Mouse (Mus musculus): ENCODE measurements around the gene Adamts17. TPM values are rescaled to one million over a fixed set of nuclear protein-coding genes. Genes with fewer than 3 reads are reported as not detected.

The Adamts17 gene
- total RNA-seq, 2 experiments from 2014 or later = 0.44 to 0.56 TPM

DNA sequence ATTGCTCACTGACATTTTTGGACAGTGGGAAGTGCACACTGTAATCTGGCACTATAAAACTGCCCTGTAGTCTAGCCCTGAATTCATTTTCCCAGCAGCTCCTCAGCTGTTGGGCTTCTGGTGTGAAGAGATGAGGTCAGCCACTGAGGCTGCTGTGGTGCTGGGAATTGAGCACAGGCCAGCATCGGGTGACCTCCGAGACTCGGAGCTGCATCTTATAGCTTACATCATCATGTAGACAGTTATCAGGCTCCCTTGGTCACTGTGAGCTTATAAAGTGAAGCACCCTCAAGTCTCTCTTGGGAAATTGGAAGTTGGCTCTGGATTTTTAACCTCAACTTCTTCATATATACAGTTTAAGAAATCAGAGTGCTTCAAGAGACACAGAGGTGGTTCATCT is 84.1 kb downstream of the Adamts17 start:
- no peak for DNase-seq
- intact Hi-C loops (cut with DNase I) = no loop called here

DNA sequence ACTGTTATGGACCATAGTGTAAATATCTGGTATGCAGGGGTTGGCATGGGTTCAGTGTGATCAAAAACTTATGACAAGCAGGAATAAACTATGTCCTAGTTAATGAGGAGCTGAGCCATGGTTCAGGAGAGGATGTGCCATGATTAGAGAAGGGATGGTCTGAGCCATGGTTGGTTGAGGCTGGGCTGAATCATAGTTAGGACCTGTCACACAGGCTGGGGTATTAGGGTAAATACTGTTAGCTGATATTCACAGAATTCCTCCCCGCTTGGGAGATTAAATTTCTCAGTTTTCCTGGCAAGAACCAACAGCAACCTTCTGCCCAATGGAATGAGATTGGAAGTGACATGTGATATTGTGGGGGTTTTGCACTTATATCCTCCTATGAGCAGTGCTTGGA is 84.6 kb downstream of the Adamts17 start:
- intact Hi-C loops (cut with DNase I) = no loop called here
- no peak for DNase-seq

DNA sequence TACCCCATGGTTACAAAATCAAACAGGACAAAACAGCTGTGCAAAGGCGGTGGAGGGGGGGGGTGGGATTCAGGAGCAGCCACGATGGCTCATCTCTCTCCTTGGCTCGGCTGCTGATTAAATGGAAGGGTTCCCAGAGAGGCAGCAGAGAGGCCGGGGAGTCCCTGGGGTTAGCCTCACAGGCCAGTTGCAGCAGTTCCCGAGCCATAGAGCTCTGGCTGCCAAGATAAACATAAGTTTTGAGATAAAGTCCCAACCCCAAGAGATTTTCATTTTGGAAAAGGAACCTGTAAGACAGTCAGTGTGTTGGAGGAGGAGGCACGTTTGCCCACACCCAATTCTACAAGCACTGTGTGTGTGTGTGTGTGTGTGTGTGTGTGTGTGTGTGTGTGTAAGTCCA is 89.7 kb downstream of the Adamts17 start:
- peak; percentile 36 to 72 for DNase-seq
- intact Hi-C loops (cut with DNase I) = no loop called here

DNA sequence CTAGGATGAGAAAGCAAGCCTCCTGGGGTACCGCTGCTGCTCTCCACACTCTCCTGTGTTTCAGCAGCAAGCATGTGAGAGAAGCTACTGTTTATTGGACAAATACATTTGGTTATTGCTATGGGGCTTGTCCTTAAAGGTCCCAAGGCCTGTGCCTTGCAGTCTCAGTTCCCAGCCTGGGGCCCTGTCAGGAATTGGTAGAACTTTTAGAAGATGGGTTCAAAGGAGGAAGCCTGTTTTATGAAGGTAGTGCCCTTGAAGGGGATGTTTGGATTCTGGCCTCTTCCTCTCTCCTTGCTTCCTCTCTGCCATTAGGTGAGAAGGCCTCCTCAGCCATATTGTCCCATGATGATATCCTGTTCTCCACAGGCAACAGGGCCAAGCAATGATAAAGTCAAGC is 91.8 kb downstream of the Adamts17 start:
- intact Hi-C loops (cut with DNase I) = no loop called here

DNA sequence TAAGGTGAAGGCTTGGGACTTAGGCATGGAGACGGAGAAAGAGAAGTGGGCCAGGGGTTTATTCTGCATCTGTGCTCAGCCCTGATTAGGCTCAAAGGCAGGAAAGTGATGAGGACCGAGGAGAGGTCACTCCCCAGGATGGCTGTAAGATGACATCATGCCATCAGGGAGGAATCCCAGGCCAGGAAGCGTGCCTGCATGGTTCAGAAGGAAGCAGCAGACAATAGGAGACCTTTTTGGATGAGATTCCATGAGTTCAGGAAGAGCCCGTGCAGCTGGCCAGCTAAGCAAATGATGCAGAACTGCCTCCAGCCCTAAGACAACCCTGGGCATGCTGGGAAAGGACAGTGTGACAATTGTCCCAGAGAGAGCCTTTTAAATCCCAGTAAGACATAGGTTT is 93.7 kb downstream of the Adamts17 start:
- intact Hi-C loops (cut with DNase I) = no loop called here

More for the DNA sequence above, 91.8 kb downstream of the Adamts17 start:
- DNase-seq = no peak

DNA sequence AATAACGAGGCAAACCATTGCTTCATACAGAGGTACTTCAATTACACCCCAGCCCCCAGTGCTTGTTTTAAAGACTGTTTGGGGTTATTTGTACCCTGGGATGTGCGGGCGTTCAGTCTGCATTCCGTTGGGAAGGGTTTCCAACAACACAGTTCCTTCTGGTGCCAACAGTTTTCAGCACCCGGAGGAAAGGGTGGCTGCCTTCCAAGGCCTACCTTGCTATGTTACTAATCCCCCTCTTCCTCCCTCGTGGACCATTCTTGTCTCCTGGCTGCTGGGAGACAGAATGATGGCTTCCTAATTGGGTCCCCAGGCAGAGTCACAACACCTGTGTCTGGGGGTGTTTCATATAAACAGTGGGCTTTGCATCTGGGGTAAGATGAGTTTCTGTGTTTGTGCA is 94.5 kb downstream of the Adamts17 start:
- DNase-seq = no peak
- intact Hi-C loops (cut with DNase I) = no loop called here

More for the DNA sequence above, 93.7 kb downstream of the Adamts17 start:
- no peak for DNase-seq

DNA sequence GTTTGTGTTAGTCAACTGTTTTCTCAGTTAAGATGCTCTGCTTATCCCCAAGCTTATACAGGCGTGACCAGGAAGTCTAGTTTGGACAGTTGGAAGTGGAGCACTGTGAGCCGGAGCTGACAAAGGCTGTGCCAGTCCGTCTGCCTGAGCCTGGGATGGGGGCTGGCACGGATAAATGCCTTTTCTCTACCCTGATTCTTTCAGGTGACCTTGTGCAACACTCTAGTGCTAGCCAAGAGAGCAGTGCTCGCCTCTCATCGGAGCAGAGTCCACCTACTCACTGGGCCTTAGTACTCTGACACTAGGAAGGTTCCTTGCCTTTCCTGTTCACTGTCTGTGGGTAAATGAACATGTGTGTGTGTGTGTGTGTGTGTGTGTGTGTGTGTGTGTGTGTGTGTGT is 95.5 kb downstream of the Adamts17 start:
- no peak for DNase-seq
- intact Hi-C loops (cut with DNase I) = no loop called here

DNA sequence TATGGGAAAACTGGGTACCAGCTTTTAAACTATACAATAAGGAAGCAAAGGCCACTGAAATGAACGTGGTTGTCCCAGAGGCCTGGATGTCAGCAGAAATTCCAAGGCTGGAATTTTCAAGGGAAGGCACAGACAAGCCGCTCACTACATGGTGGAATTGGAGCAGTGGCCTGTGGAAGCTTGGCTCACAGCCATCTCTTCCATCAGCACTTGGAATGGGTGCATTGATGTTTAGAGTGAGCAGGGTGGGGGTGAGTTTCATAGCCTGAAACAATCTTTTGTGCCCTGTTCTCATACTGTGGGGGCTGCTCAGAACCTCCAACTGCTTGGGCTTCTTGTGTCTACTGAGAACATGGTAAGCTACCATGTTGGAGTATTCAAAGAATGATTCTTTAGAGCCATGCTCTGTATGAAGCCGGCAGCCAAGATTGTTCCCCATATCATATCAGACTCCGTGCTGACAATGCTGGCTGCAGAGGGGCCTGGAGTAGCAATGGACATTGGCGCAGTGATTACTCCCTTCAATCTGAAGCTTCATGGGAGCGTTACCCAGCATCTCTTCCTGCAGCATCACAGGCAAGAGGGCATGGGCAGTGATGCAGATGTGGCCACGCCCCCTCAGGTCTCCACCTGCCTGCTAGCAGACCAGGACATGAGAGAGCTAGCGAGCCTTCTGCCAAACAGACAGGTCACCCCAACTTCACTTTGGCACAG is 96.7 kb downstream of the Adamts17 start:
- no peak for DNase-seq
- intact Hi-C loops (cut with DNase I) = no loop called here

DNA sequence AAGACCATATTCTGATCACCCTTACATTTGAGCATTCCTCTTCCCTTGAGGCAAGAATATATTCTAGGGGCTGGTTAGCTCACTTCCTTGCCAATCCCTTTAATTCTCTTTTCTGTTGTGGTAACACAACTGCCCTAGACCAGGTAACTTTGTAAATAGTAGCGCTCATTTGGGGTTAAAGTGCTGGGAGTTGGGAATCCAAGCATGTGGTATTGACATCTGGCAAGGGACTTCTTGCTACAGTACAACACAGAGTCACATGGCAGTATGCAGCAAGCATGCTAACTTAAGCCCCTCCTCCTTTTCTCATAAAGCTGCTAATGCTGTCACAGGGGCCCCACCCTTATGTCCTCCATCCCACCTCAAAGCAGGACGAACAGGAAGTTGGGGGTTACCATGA is 97.4 kb downstream of the Adamts17 start:
- intact Hi-C loops (cut with DNase I) = no loop called here
- DNase-seq = no peak

DNA sequence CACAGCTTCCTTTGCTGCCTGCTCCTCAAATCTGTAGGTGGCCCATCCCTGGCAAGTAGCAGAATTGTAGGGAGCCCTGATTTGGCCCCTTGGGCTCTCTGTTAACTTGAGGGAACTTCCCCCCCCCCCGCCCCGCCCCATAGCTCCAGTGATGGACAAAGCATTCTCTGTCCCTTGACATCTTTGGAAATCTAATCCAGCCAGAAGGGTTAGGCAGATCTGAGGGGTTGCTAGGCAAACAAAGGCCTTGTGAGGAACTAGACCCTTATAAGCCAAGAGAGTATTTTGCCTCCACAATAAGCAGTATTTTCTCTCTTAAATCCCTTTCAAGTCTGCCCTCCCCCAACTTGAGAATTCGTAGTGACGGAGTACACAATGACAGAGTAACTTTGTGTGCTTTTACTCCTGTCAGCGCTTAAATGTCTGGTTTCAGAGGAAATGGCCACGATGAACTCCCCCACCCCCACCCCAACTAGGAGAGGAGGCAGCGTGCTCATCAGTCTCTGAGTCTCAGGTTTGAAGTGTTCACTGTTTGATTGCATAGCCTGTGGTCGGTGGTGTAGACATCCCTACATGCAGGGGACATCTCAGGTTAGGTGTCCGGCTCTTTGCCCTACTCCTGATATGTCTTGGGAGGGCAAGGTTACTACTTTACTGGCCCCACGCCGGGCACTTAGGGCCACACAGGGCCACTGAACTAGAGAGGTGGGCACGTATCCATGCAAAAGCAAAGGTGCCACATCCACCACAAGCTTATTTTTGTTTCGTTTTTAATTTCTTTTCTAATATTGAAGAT is 99.7 kb downstream of the Adamts17 start:
- intact Hi-C loops (cut with DNase I) = no loop called here
- no peak for DNase-seq

DNA sequence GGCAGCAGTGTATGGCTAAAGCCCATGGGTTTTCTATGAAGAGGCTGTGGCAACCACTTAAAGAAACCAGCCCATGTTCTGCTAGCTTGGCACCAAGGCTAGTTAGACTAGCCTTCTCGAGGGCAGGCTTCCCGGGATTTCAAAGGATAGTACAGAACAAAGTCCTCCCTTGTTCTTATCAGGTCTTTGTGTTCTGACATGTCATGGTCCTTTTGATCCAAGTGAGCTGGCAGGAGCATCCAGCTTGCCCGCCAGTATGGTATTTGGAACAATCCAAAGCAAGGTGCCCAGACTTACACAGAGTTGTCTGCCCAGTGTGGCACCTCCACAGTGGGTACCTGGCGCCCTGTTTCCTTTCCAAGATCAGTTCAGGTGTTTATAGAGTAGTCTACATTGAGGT is 101.2 kb downstream of the Adamts17 start:
- DNase-seq = no peak
- intact Hi-C loops (cut with DNase I) = no loop called here

DNA sequence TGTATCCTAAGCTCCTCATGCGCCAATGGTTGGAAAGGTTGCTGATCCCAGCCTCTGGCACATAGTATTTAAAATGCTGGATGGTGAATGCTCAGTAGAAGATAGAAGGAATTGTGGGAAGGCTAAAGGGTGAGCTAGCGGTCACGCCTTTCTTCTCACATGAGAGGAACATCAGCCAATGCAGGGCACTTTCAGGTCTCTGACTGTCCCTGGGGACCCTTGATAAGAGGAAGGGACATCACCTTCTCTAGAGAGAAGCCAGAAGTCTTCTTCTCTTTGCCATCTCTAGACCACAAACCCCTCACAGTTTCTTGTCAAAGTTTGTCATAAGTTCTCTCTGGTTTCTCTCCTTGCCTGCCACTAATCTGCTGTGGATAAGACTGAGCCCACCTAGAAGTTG is 109.5 kb downstream of the Adamts17 start:
- intact Hi-C loops (cut with DNase I) = no loop called here
- DNase-seq = no peak

DNA sequence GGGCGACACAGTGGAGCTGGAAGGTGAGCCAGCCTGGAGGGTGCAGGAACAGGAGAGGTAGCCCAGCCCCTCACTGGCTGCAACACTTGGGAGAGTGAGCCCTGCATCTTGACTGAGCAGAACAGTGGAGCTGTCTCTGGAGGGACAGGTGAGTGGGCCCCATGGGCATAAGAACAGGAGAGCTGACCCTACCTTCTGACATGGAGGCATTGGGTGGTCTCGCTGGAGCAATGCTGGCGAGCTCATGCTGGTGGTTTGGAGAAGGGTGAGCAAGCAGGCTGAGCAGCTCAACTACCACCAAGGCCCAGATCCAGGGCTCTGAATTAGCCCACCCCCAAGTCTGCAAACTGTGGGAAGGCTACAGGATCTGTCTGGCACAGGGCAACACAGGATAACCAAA is 113.4 kb downstream of the Adamts17 start:
- intact Hi-C loops (cut with DNase I) = no loop called here
- DNase-seq = no peak

DNA sequence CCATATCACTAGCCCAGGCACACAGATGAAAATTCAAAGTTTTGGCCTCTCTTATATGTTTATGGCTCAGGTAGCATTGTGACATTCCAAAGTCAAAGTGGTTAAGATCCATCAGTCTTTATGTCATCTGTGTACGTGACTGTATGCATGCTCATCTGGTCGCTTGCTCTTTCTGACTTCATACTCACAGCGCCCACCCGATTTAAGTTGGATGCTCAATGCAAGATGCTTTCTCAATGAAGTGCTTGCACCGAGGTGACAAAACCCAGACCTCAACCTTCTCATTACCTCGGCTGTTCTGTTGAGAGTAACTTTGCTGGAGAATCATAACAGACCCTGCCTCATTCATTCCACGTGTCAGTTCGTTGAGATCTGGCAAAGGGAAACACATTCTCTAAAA is 114.5 kb downstream of the Adamts17 start:
- intact Hi-C loops (cut with DNase I) = no loop called here
- DNase-seq = no peak

DNA sequence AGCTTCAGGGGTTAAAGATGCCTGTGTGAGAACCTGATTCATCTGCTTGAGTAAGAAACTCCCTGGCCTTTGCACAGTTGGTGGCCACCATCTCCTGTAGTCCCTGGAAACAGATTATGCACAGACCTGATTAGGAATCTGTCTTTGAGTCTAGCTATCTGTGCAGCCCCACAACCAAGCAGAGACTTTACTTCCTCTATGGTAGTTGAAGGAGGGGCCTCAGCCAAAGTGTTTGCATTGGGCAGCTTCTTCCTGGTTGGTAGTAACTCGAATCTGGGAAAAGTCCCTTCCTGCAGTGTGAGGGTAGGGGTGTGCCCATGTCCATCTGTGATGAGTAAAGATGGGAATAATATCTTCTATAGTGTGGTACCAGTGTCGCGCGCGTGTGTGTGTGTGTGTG is 115.2 kb downstream of the Adamts17 start:
- intact Hi-C loops (cut with DNase I) = no loop called here
- DNase-seq = no peak

DNA sequence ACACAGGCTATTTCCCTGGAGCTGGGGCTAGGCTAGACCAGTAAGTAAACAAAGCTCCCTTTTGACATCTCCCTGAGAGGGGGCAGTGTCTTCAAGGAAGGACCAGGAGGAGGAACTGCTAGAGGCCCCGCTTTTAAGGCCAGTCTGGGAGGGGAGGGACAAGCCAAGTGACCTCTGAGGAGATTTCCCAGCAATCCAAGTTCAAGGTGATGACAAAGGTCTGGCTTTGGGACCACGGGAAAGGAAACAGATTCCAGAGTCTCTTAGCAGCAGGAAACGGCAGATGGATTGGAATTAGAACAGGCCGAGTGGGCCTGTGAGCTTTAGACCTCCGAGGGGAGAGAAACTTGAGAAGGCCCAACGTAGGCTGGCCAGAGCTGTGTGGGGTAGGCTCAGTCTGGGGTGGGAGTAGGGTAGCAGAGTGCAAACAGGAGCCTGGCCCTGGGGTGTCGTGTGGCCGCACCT is 116.0 kb downstream of the Adamts17 start:
- intact Hi-C loops (cut with DNase I) = no loop called here
- DNase-seq = no peak

DNA sequence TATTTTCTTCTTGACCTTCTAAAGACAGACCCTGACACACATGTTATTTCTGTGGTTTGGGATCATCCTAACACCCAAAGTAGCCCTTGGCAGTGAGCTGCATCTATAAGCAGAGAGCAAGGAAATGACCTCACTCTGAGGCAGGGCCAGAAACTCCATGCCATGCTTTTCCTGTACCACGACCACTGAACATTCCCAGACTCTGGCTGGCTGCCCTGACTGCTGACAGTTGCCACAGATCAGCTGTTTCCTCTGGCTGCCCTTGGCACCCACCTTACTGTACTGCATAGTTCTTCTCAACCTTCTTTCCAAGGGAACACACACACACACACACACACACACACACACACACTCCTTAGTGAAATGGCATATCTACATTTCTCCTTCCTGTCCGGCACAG is 116.4 kb downstream of the Adamts17 start:
- intact Hi-C loops (cut with DNase I) = no loop called here
- DNase-seq = no peak

DNA sequence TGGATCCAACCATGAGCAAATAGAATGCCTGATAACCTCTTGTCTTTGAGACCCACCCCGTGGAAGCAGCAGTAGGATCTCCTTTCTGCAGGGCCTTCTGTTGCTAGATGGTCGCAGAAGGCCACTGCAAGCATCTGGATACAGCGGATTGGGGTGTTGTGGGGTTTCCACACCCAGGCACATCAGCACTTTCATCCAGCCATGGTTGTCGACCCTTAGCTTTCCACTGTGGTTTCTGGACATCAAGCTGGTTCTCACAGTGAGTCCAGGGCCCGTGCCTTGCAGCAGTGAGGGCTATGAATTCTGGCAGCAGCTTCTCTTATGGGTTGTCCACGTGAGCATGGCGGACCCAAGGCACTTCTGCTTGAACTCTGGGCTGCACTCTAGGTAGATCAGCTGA is 118.2 kb downstream of the Adamts17 start:
- no peak for DNase-seq
- intact Hi-C loops (cut with DNase I) = no loop called here

DNA sequence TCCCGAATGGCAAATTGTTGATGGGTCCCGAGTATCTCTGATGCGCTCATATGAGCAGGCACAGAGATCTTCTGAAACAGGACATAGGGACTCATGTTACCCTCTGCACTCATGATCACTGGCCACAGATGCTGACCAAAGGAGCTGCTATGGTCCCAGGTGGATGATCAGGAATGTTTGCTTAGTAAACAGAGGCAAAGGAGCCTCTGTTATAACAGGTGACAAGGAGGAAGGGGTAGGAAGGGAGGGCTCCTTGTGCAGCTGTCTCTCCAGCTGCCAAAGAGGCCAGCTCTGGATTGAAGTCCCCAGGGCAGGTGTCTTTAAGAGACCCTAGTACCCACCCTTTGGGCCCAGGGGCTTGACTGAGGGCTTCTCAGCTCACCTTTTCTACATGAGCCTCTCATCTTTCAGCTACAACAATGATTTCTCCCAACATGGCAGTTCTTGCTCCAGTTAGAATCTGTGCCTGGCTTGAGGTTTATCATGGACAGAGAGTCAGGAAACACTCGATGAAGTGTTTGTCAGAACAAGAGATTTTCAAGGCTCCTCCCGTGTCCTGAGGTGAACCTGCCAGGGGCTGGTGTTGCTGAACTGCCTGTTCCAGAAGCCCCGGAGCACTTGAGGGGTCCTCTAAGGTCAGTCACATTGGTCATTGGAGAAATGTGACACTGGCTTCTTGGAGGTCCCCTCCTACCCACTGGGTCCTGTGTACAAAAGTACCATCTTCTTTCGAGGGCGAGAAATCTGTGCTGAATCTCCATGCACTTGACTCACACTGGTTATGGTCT is 120.9 kb downstream of the Adamts17 start:
- intact Hi-C loops (cut with DNase I) = no loop called here
- no peak for DNase-seq

DNA sequence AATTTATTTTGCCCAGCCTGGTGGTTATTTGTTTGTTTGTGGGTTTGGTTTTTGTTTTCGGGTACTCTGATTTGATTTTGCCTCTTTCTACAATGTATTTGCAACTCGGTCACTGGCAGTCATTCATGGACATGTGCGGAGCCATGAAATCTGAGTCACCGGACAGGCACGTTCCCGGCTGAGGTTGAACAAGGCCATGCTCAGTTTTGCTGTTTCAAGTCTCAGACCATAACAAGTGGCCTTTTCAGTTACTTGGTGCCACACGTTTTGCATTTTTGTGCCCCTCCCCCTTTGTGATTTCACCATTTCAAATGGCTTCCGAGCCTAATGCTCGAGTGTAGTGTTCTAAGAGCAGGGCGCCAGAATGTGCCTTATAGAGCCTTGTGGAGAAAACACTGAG is 123.2 kb downstream of the Adamts17 start:
- intact Hi-C loops (cut with DNase I) = no loop called here
- peak in 1 of 2 experiments; percentile 35 for DNase-seq

DNA sequence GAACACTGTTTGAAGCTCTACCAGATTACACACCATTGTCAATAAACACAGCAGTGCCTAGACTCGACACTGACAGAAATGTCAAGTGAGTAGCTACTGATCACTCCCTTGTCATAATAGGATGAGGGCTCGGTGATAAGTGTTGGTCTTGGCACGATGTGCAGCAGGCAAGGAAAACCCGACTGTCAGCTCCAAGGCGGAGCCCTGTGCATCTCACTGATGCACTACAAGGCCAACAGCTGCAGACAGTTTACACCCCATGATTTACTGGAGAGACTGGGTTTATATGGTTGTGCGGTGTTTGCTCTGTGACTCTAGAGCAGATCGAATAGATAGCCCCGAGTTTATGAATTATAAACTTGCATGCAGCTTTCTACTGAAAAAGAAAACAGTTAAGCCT is 124.0 kb downstream of the Adamts17 start:
- no peak for DNase-seq
- intact Hi-C loops (cut with DNase I) = no loop called here
